Mouse (Mus musculus) heart, postnatal 0 days (tissue): ENCODE data around the gene Paqr7.

ENCODE experiments used
- CTCF ChIP-seq: IDR thresholded peaks from 2 replicates; pipeline ENCODE4 v1.5.1; 2016; ENCODE audit warnings: antibody characterized with exemption, control low read depth, low read depth
- EP300 ChIP-seq: IDR thresholded peaks from 2 replicates; pipeline ENCODE4 v1.6.1; 2016; ENCODE audit warnings: antibody characterized with exemption, low read depth

- TF ChIP-seq CTCF (no peak), EP300 (no peak)
Observed at GRCm38 (mm10) chr4:134525806-134526205, 29.3 kb downstream of the Paqr7 start.
